Mouse (Mus musculus): ENCODE measurements around the gene Supt5. TPM values are rescaled to one million over a fixed set of nuclear protein-coding genes. Genes with fewer than 3 reads are reported as not detected.
A peak's percentile ranks its signal among the peaks of the same experiment; 100 is the strongest.

The Supt5 gene
- polyA plus RNA-seq, 1 experiment from 2014 or later, result 113 TPM

DNA sequence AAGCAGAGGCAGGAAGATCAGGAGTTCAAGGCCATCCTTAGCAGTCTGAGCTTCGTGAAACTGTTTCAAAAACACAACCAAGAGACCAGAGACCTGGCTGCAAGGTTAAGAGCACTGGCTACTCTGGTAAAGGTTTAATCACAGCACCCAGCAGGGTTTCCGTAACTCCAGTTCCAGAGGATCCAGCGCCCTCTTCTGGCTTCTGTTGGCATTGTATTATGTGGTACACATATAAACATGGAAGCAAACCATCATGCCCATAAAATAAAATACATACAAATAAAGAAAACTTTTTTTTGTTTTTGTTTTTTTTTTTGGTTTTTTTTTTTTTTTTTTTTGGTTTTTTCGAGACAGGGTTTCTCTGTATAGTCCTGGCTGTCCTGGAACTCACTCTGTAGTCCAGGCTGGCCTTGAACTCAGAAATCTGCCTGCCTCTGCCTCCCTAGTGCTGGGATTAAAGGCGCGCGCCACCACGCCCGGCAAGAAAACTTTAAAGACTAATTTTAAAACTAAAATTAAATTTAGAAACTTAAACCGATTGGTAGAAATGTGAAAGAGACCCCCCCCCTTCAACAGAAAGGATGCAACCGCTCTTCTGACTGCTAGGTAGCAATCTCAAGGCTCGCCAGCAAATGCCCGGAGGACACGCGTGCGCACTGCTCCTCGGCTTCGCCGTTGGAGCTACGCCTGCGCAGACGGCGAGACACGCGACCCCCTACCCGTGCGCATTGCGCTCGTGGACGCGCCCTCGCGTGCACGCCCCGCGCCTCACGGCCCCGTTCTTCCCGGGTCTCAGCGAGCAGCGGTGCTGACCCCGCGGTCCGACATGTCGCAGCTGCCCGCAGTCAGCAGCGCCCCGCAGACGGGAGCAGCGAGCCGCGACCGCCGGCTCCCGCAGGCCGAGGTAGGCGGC is 71.2 kb downstream of the Supt5 start, which contains the start of gene Eid2:
Gene Eid2 (plus strand): TSS at position 753 of the 913 bp plus-strand sequence.
- H3K27me3 ChIP-seq (ENCODE audit: low read depth, poor library complexity, severe bottlenecking), result no peaks in the 10 kb centered on the region
- H3K36me3 ChIP-seq, result peaks cover 33% of the 10 kb centered on the region
- peak within 1 kb of the TSS; percentile 96 for H3K27ac ChIP-seq (replicated peaks)
- 8% methylated on average over 57 of the region's 57 CpGs for WGBS
- H3K9me3 ChIP-seq (replicated peaks), result peaks cover 18% of the 10 kb centered on the region
- peak within 1 kb of the TSS; percentile 88 for H3K4me3 ChIP-seq
- peaks cover 15% of the 10 kb centered on the region for H3K4me1 ChIP-seq
- peak; percentile 87 for DNase-seq (ENCODE audit: low spot score)

DNA sequence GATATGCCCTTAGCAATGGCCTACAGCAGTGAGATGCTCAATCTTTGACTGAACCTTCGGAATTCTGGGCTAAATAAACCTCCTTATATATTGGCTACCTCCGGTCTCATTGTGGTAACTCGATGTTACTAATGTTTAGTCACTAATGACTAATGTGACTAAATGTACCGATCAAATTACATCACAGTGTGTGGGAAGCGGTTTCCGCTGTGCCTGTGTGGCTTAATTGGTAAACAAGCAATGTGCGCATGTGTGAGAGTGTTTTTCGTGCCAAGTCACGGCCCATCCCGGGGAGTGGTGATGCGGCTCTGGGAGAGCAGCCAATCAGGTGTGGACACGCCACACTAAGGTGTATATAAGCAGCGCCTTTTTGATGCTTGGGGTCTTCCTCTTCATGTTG is 73.2 kb downstream of the Supt5 start:
- H3K27ac ChIP-seq (replicated peaks), result no peak overlapping the region
- peaks cover 8% of the 10 kb centered on the region for H3K9me3 ChIP-seq (replicated peaks)
- peaks cover 13% of the 10 kb centered on the region for H3K36me3 ChIP-seq
- H3K27me3 ChIP-seq (ENCODE audit: low read depth, poor library complexity, severe bottlenecking), result no peaks in the 10 kb centered on the region
- DNase-seq (ENCODE audit: low spot score), result no peak
- no peak overlapping the region for H3K4me3 ChIP-seq
- 92% methylated on average over 13 of the region's 13 CpGs for whole genome bisulfite sequencing
- H3K4me1 ChIP-seq, result peaks cover 15% of the 10 kb centered on the region

Other genes starting within 250 kb of the Supt5 start
- gene 9530053A07Rik, start 209.3 kb downstream of the Supt5 start, polyA plus RNA-seq (2016; fragmentation: Nextera tagmentation; extraction: Ambion mirVana), result 0.05 and 0.17 TPM in 2 replicates
- 136 and 158 TPM in 2 replicates for gene Fbl, start 169.0 kb downstream of the Supt5 start, polyA plus RNA-seq (2016; fragmentation: Nextera tagmentation; extraction: Ambion mirVana)
- 13.5 and 16.9 TPM in 2 replicates for gene Dyrk1b, start 159.3 kb downstream of the Supt5 start, polyA plus RNA-seq (2016; fragmentation: Nextera tagmentation; extraction: Ambion mirVana)
- 1.9 and 2.0 TPM in 2 replicates for gene Eid2, start 70.9 kb downstream of the Supt5 start, polyA plus RNA-seq (2016; fragmentation: Nextera tagmentation; extraction: Ambion mirVana)
- gene Eid2b, start 61.0 kb downstream of the Supt5 start, polyA plus RNA-seq (2016; fragmentation: Nextera tagmentation; extraction: Ambion mirVana), result 11.9 and 15.3 TPM in 2 replicates
- gene Selenov, start 47.6 kb downstream of the Supt5 start, polyA plus RNA-seq (2016; fragmentation: Nextera tagmentation; extraction: Ambion mirVana), result 0.46 and 1.4 TPM in 2 replicates
- gene Dll3, start 36.5 kb downstream of the Supt5 start, polyA plus RNA-seq (2016; fragmentation: Nextera tagmentation; extraction: Ambion mirVana), result 39.0 and 61.2 TPM in 2 replicates
- gene Timm50, start 26.7 kb downstream of the Supt5 start, polyA plus RNA-seq (2016; fragmentation: Nextera tagmentation; extraction: Ambion mirVana), result 249 and 261 TPM in 2 replicates
- gene Rps16, start 11.9 kb upstream of the Supt5 start, polyA plus RNA-seq (2016; fragmentation: Nextera tagmentation; extraction: Ambion mirVana), result 726 and 912 TPM in 2 replicates
- 69.7 and 82.9 TPM in 2 replicates for gene Plekhg2, start 33.9 kb upstream of the Supt5 start, polyA plus RNA-seq (2016; fragmentation: Nextera tagmentation; extraction: Ambion mirVana)
- 4.6 and 5.1 TPM in 2 replicates for gene Zfp36, start 41.5 kb upstream of the Supt5 start, polyA plus RNA-seq (2016; fragmentation: Nextera tagmentation; extraction: Ambion mirVana)
- 58.9 and 61.0 TPM in 2 replicates for gene Med29, start 54.0 kb upstream of the Supt5 start, polyA plus RNA-seq (2016; fragmentation: Nextera tagmentation; extraction: Ambion mirVana)
- gene Paf1, start 54.2 kb upstream of the Supt5 start, polyA plus RNA-seq (2016; fragmentation: Nextera tagmentation; extraction: Ambion mirVana), result 89.8 and 90.8 TPM in 2 replicates
- gene Gmfg, start 98.7 kb upstream of the Supt5 start, polyA plus RNA-seq (2016; fragmentation: Nextera tagmentation; extraction: Ambion mirVana), result 6.3 and 8.1 TPM in 2 replicates
- 3.6 and 3.7 TPM in 2 replicates for gene Lrfn1, start 113.2 kb upstream of the Supt5 start, polyA plus RNA-seq (2016; fragmentation: Nextera tagmentation; extraction: Ambion mirVana)
- gene Ifnl2, start 171.7 kb upstream of the Supt5 start, polyA plus RNA-seq (2016; fragmentation: Nextera tagmentation; extraction: Ambion mirVana), result not detected in 2 replicates
- not detected in 2 replicates for gene Ifnl3, start 184.1 kb upstream of the Supt5 start, polyA plus RNA-seq (2016; fragmentation: Nextera tagmentation; extraction: Ambion mirVana)
- gene Sycn, start 202.1 kb upstream of the Supt5 start, polyA plus RNA-seq (2016; fragmentation: Nextera tagmentation; extraction: Ambion mirVana), result not detected in 2 replicates
- 0.14 and 0.20 TPM in 2 replicates for gene Nccrp1, start 208.5 kb upstream of the Supt5 start, polyA plus RNA-seq (2016; fragmentation: Nextera tagmentation; extraction: Ambion mirVana)